In the genomic region with DNA sequence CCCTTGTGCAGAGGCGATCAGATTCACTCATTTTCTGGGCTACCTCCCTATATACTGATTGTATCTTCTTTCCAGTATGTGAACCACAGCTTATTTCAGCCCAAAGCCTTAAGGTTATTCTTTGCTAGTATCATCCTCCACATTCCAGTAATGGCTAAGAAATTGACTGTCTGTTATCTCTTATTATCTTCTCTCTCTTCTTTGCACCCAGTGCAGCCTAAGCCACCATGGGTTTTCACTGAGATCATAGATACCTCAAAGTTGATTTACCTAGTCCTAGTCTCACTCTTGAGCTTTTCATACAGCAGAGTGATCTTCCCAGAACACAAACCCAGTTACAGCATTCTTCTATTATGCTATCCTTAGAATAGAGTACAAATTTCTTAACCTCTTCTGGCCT, we compare ENCODE assay signal across 19 mouse cellular contexts.
"Had no signal": no experiment of that assay in that cellular context is flagged by ENCODE, and none has a peak within 500 bp of the region (broad histone marks: within the 10 kb centered on the region; RNA-seq: fewer than 3 reads in every experiment).

No protein-coding gene starts in this region.

- H3K9me3 ChIP-seq: midbrain, embryonic 10.5 days; midbrain, embryonic 12.5 days; neural tube, embryonic 13.5 days; neural tube, embryonic 15.5 days had no signal

- H3K4me3 ChIP-seq: midbrain, embryonic 10.5 days; midbrain, embryonic 12.5 days; myocyte; neural tube, embryonic 13.5 days; neural tube, embryonic 15.5 days had no signal

- H3K9ac ChIP-seq: lung, embryonic 14.5 days; midbrain, embryonic 12.5 days; neural tube, embryonic 13.5 days; neural tube, embryonic 15.5 days had no signal

- H3K27ac ChIP-seq: midbrain, embryonic 10.5 days; midbrain, embryonic 12.5 days; neural tube, embryonic 13.5 days; neural tube, embryonic 15.5 days had no signal

- H3K4me2 ChIP-seq: lung, embryonic 14.5 days; midbrain, embryonic 12.5 days; neural tube, embryonic 13.5 days; neural tube, embryonic 15.5 days had no signal

- DNase-seq: lung, adult 18-20 months; lung, embryonic 14.5 days; lung, postnatal 10 days; lung, postnatal 4 days; midbrain, embryonic 14.5 days; retina, postnatal 1 day; right cerebral cortex, adult 18-20 months; right cerebral cortex, postnatal 25 days; right cerebral cortex, postnatal 4 days; spleen, adult 18-20 months; thymus, adult 18-20 months; thymus, postnatal 25 days; thymus, postnatal 4 days had no signal

- H3K27me3 ChIP-seq: midbrain, embryonic 12.5 days; neural tube, embryonic 13.5 days; neural tube, embryonic 15.5 days had no signal

- H3K36me3 ChIP-seq: midbrain, embryonic 10.5 days; midbrain, embryonic 12.5 days; neural tube, embryonic 13.5 days; neural tube, embryonic 15.5 days had no signal

- ATAC-seq: midbrain, embryonic 16.5 days had no signal
